Mouse (Mus musculus) stomach, embryonic 15.5 days (tissue): ENCODE data around the gene Ifi205. TPM values are rescaled to one million over a fixed set of nuclear protein-coding genes. Genes with fewer than 3 reads are reported as not detected.

Experiments used
- polyA plus RNA-seq: library from polyadenylated mRNA; unstranded; fragments of >200 nt; fragmentation: Nextera tagmentation; extraction: Ambion mirVana; gene quantifications from 2 replicates; pipeline ENCODE4 v1.2.1, GENCODE M21; 2015

Ifi205 gene
- polyA plus RNA-seq, 1 experiment from 2014 or later, result 0.83 TPM

Other genes starting within 250 kb of the Ifi205 start
- 0.92 and 1.2 TPM in 2 replicates for gene Ifi211, start 118.8 kb downstream of the Ifi205 start, polyA plus RNA-seq
- 3.6 and 3.8 TPM in 2 replicates for gene Mndal, start 89.3 kb downstream of the Ifi205 start, polyA plus RNA-seq
- 1.9 and 3.2 TPM in 2 replicates for gene Ifi203, start 89.1 kb downstream of the Ifi205 start, polyA plus RNA-seq
- gene Ifi202b, start 49.1 kb downstream of the Ifi205 start, polyA plus RNA-seq, result 0.43 and 0.82 TPM in 2 replicates
- 0.05 and 0.09 TPM in 2 replicates for gene Olfr433, start 8.9 kb upstream of the Ifi205 start, polyA plus RNA-seq
- gene Olfr432, start 17.4 kb upstream of the Ifi205 start, polyA plus RNA-seq, result not detected in 2 replicates
- not detected in 2 replicates for gene Olfr430, start 34.8 kb upstream of the Ifi205 start, polyA plus RNA-seq
- not detected in 2 replicates for gene Olfr429, start 52.5 kb upstream of the Ifi205 start, polyA plus RNA-seq
- gene Olfr427, start 65.1 kb upstream of the Ifi205 start, polyA plus RNA-seq, result not detected in 2 replicates
- gene Olfr231, start 89.4 kb upstream of the Ifi205 start, polyA plus RNA-seq, result not detected in 2 replicates
- not detected in 2 replicates for gene Olfr424, start 99.7 kb upstream of the Ifi205 start, polyA plus RNA-seq
- gene Olfr420, start 123.8 kb upstream of the Ifi205 start, polyA plus RNA-seq, result not detected in 2 replicates
- 1.3 and 2.8 TPM in 2 replicates for gene Spta1, start 141.0 kb upstream of the Ifi205 start, polyA plus RNA-seq
- gene Olfr419, start 220.3 kb upstream of the Ifi205 start, polyA plus RNA-seq, result not detected in 2 replicates